Mouse (Mus musculus) spleen, embryonic (tissue): ENCODE data around the gene Zwilch.

Experiments used
- CTCF ChIA-PET: fragments of 350-600 bp; sonication (Branson Sonifier 250); formaldehyde crosslinking; loops from one replicate; lab custom pipeline; 2022; lab: Charles Lee

The Zwilch gene

DNA sequence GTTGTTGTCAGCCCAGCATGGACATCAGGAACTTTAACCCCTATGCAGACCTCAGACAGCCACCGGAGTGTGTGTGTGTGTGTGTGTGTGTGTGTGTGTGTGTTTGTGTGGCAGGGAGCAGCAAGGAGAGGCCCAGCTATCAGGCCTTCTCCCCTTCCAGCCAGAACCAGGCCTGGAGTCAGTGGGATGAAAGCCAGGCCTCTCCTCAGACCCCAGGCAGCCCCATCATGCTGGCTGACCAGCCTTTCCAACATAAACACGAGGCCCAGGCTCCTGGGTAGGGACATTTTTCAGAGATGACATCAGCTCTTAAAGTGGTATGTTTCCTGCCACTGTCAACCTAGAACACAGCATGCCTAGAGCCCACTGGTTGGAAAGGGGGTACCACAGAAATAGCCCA is 58.3 kb downstream of the Zwilch start:
- CTCF ChIA-PET: interaction anchor here (0.7 kb wide), 1 partner anchor 13 kb away, joined by 4 read pairs; no protein-coding TSS in a partner anchor

- CTCF ChIA-PET: no interaction called here
Observed at GRCm38 (mm10) chr9:64110502-64110901, 62.4 kb downstream of the Zwilch start.

DNA sequence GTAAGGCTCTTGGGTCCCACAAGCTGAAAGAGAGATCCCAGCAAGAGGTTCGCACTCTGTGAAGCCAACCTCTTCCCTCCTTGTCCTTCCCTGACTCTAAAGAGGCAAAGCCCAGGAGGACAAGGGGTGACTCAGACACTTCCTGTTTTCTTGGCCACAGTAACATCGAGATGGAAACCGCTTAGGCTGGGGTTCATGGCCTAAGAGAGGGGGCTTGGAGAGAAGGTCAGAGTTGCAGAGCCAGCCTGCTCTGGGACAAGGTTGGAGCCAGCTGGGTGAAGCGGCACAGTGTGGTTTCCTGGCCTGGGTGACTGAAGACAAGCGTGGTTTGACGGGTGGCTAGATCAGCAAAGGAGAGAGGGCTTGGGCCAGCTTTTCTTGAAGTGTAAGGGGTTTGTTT is 67.6 kb downstream of the Zwilch start:
- CTCF ChIA-PET: no interaction called here

- CTCF ChIA-PET: interaction anchor here (0.6 to 1.3 kb wide), 3 partner anchors 146 to 184 kb away, joined by 4 to 8 read pairs (median 4); no protein-coding TSS in a partner anchor
Observed at GRCm38 (mm10) chr9:64100442-64100841, 72.5 kb downstream of the Zwilch start.

DNA sequence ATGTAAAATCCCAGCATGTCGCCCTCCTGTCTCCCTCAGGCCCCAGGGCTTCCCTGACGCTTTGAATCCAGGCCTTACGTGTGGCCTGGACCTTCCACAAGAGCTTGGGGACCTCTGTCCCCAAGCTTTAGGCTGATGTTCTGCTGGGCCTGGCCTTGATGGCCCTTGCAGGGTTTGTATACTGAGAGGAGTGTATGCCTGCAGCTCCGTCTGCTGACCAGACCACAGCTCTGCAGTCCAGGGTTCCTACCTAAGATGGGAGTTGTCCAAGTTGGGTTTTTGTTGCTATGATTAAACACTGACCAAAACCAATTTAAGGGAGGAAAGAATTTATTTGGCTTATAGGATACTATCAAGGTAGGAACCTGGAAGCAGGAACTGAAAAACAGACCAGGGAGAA is 74.6 kb downstream of the Zwilch start:
- CTCF ChIA-PET: interaction anchor here (0.9 kb wide), 1 partner anchor 38 kb away, joined by 3 read pairs; no protein-coding TSS in a partner anchor

GRCm38 (mm10) chr9:64094083-64094482 is 78.8 kb downstream of the Zwilch start:
- CTCF ChIA-PET: no interaction called here

GRCm38 (mm10) chr9:64089004-64089403 is 83.9 kb downstream of the Zwilch start:
- CTCF ChIA-PET: no interaction called here

DNA sequence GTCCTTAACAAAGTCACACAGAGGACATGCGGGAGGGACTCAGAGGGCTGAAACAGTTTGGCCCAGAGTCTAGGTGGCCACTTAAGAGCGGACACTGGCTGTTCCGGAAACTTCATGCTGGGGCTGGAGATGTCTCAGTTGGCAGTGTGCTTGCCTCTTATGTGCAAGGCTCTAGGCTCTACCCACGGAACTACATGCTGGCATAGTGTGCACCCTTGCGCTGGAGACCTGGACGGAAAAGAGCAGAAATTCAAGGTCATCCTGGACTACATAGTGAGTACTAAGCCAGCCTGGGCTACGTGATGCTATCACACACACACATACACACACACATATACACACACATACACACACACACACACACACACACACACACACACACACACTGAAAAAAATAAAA is 84.6 kb downstream of the Zwilch start:
- CTCF ChIA-PET: no interaction called here

DNA sequence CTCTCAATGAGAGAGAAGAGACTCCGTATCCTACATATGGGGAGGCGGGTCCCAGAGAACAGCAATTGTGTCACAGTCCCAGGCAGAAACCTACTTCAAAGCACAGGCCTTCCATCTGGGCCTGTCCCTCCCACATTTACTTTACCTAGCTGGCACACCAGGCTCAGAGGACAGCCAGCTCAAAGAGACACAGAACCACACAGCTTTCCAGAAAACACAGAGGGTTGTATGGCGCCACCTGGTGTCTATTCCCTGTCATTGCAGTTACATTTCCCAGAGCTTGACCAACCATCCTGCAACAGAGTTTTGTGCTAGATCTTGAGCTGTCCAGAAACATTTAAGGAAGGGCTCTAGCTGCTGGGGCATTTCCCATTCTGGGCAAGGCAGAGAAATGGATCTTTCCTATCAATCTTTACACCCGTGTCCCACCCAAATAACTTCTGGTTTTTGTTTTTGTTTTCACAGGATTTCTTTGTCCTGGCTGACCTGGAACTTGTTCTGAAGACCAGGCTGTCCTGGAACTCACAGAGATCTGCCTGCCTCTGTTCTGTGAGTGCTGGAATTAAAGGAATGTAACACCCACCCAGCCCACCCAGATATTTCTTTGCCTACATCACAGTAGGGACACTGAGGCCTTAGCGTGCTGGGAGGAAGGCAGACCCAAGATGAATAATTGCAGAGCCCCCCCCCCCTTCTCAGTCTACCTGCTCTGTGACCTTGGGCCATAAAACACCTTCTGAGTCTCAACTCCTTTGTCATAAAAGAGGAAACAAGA is 85.3 kb downstream of the Zwilch start:
- CTCF ChIA-PET: interaction anchor here (0.8 to 1.1 kb wide), 3 partner anchors 65 to 132 kb away, joined by 3 to 4 read pairs (median 3); no protein-coding TSS in a partner anchor
